Mouse (Mus musculus): ENCODE data around the gene Ugt1a6b. TPM values are rescaled to one million over a fixed set of nuclear protein-coding genes. Genes with fewer than 3 reads are reported as not detected.
"Not testable (repeated sequence)": the region's sequence is repeated elsewhere in the genome, so short reads cannot be mapped to it uniquely, and the experiment has no call there.

The Ugt1a6b gene
- not detected in 2 replicates for polyA plus RNA-seq (2014; fragmentation: Nextera tagmentation; extraction: Ambion mirVana)

- H3K36me3 ChIP-seq (ENCODE audit: control insufficient read depth, insufficient read depth, low read length); H3K27ac ChIP-seq (ENCODE audit: low read depth, low read length); H3K4me1 ChIP-seq (replicated peaks; ENCODE audit: control insufficient read depth, insufficient read depth, low read length); H3K9me3 ChIP-seq (ENCODE audit: control insufficient read depth, low read length); H3K9ac ChIP-seq (ENCODE audit: low read length); H3K4me2 ChIP-seq (ENCODE audit: low read depth, low read length, severe bottlenecking); DNase-seq (ENCODE audit: low spot score); ATAC-seq (replicated peaks; ENCODE audit: low FRiP score); H3K4me3 ChIP-seq (ENCODE audit: low read depth, low read length); H3K27me3 ChIP-seq (ENCODE audit: control insufficient read depth, insufficient read depth, low read length): not testable (repeated sequence)
- WGBS = 75% methylated on average over 2 of the region's 3 CpGs
Observed at GRCm38 (mm10) chr1:88103019-88103418, at the start of gene Ugt1a6b. Gene Ugt1a6b, plus strand, starts transcription at chr1:88103252.

- ATAC-seq (replicated peaks; ENCODE audit: low FRiP score) (no peak), DNase-seq (ENCODE audit: low spot score) (no peak)
- Histone ChIP-seq H3K9ac (ENCODE audit: low read length) (no peak within 1 kb of the TSS), H3K4me3 (ENCODE audit: low read depth, low read length) (no peak within 1 kb of the TSS), H3K9me3 (ENCODE audit: control insufficient read depth, low read length) (no peaks in the 10 kb centered on the region), H3K36me3 (ENCODE audit: control insufficient read depth, insufficient read depth, low read length) (no peaks in the 10 kb centered on the region), H3K4me1 (replicated peaks; ENCODE audit: control insufficient read depth, insufficient read depth, low read length) (no peaks in the 10 kb centered on the region), H3K4me2 (ENCODE audit: low read depth, low read length, severe bottlenecking) (no peak within 1 kb of the TSS), H3K27ac (ENCODE audit: low read depth, low read length) (no peak within 1 kb of the TSS), H3K27me3 (ENCODE audit: control insufficient read depth, insufficient read depth, low read length) (no peaks in the 10 kb centered on the region)
- WGBS = 86% methylated on average over 1 of the region's 1 CpGs
Observed at GRCm38 (mm10) chr1:88055088-88055487, 48.0 kb upstream of the Ugt1a6b start, which contains the start of gene Ugt1a10. Gene Ugt1a10, plus strand, starts transcription at chr1:88055388.

GRCm38 (mm10) chr1:88066472-88067102 is 36.5 kb upstream of the Ugt1a6b start:
- WGBS = 46% methylated on average over 1 of the region's 2 CpGs
- not testable (repeated sequence) for H3K9ac ChIP-seq (ENCODE audit: low read length)

GRCm38 (mm10) chr1:88070495-88070894 is 32.6 kb upstream of the Ugt1a6b start, which contains the start of gene Ugt1a9:
Gene Ugt1a9, plus strand, starts transcription at chr1:88070800.
- ATAC-seq (replicated peaks; ENCODE audit: low FRiP score) = no peak
- 83% methylated on average over 2 of the region's 2 CpGs for WGBS

More at GRCm38 (mm10) chr1:88066472-88067102, 36.5 kb upstream of the Ugt1a6b start:
- H3K9me3 ChIP-seq (ENCODE audit: control insufficient read depth, low read length); H3K36me3 ChIP-seq (ENCODE audit: control insufficient read depth, insufficient read depth, low read length); H3K4me1 ChIP-seq (replicated peaks; ENCODE audit: control insufficient read depth, insufficient read depth, low read length); ATAC-seq (replicated peaks; ENCODE audit: low FRiP score); H3K4me2 ChIP-seq (ENCODE audit: low read depth, low read length, severe bottlenecking); H3K4me3 ChIP-seq (ENCODE audit: low read depth, low read length); H3K27ac ChIP-seq (ENCODE audit: low read depth, low read length); DNase-seq (ENCODE audit: low spot score); H3K27me3 ChIP-seq (ENCODE audit: control insufficient read depth, insufficient read depth, low read length): not testable (repeated sequence)

GRCm38 (mm10) chr1:88070902-88071301 is 32.1 kb upstream of the Ugt1a6b start:
- Histone ChIP-seq H3K4me1 (replicated peaks; ENCODE audit: control insufficient read depth, insufficient read depth, low read length) (no peaks in the 10 kb centered on the region), H3K36me3 (ENCODE audit: control insufficient read depth, insufficient read depth, low read length) (no peaks in the 10 kb centered on the region), H3K27me3 (ENCODE audit: control insufficient read depth, insufficient read depth, low read length) (no peaks in the 10 kb centered on the region), H3K27ac (ENCODE audit: low read depth, low read length) (no peak overlapping the region), H3K4me2 (ENCODE audit: low read depth, low read length, severe bottlenecking) (no peak overlapping the region), H3K4me3 (ENCODE audit: low read depth, low read length) (no peak overlapping the region), H3K9me3 (ENCODE audit: control insufficient read depth, low read length) (no peaks in the 10 kb centered on the region), H3K9ac (ENCODE audit: low read length) (no peak overlapping the region)
- DNase-seq (ENCODE audit: low spot score) = no peak
- WGBS = 88% methylated on average over 4 of the region's 4 CpGs
- no peak for ATAC-seq (replicated peaks; ENCODE audit: low FRiP score)

More at GRCm38 (mm10) chr1:88070495-88070894, 32.6 kb upstream of the Ugt1a6b start, which contains the start of gene Ugt1a9:
- Histone ChIP-seq H3K9ac (ENCODE audit: low read length) (no peak within 1 kb of the TSS), H3K27me3 (ENCODE audit: control insufficient read depth, insufficient read depth, low read length) (no peaks in the 10 kb centered on the region), H3K4me3 (ENCODE audit: low read depth, low read length) (no peak within 1 kb of the TSS), H3K36me3 (ENCODE audit: control insufficient read depth, insufficient read depth, low read length) (no peaks in the 10 kb centered on the region), H3K9me3 (ENCODE audit: control insufficient read depth, low read length) (no peaks in the 10 kb centered on the region), H3K4me2 (ENCODE audit: low read depth, low read length, severe bottlenecking) (no peak within 1 kb of the TSS), H3K27ac (ENCODE audit: low read depth, low read length) (no peak within 1 kb of the TSS), H3K4me1 (replicated peaks; ENCODE audit: control insufficient read depth, insufficient read depth, low read length) (no peaks in the 10 kb centered on the region)
- no peak for DNase-seq (ENCODE audit: low spot score)

GRCm38 (mm10) chr1:88074471-88074870 is 28.6 kb upstream of the Ugt1a6b start:
- Histone ChIP-seq H3K27me3 (ENCODE audit: control insufficient read depth, insufficient read depth, low read length) (no peaks in the 10 kb centered on the region), H3K9ac (ENCODE audit: low read length) (no peak overlapping the region), H3K27ac (ENCODE audit: low read depth, low read length) (no peak overlapping the region), H3K36me3 (ENCODE audit: control insufficient read depth, insufficient read depth, low read length) (no peaks in the 10 kb centered on the region), H3K9me3 (ENCODE audit: control insufficient read depth, low read length) (no peaks in the 10 kb centered on the region), H3K4me2 (ENCODE audit: low read depth, low read length, severe bottlenecking) (no peak overlapping the region), H3K4me1 (replicated peaks; ENCODE audit: control insufficient read depth, insufficient read depth, low read length) (no peaks in the 10 kb centered on the region), H3K4me3 (ENCODE audit: low read depth, low read length) (no peak overlapping the region)
- 90% methylated on average over 2 of the region's 2 CpGs for WGBS
- DNase-seq (ENCODE audit: low spot score) = no peak
- no peak for ATAC-seq (replicated peaks; ENCODE audit: low FRiP score)

- DNase-seq (ENCODE audit: low spot score) (no peak), ATAC-seq (replicated peaks; ENCODE audit: low FRiP score) (no peak)
- no peaks in the 10 kb centered on the region for H3K4me1 ChIP-seq (replicated peaks; ENCODE audit: control insufficient read depth, insufficient read depth, low read length)
- no peaks in the 10 kb centered on the region for H3K27me3 ChIP-seq (ENCODE audit: control insufficient read depth, insufficient read depth, low read length)
- H3K4me2 ChIP-seq (ENCODE audit: low read depth, low read length, severe bottlenecking) = no peak overlapping the region
- no peak overlapping the region for H3K4me3 ChIP-seq (ENCODE audit: low read depth, low read length)
- H3K36me3 ChIP-seq (ENCODE audit: control insufficient read depth, insufficient read depth, low read length) = no peaks in the 10 kb centered on the region
- H3K9me3 ChIP-seq (ENCODE audit: control insufficient read depth, low read length) = no peaks in the 10 kb centered on the region
- no peak overlapping the region for H3K9ac ChIP-seq (ENCODE audit: low read length)
- no peak overlapping the region for H3K27ac ChIP-seq (ENCODE audit: low read depth, low read length)
- 86% methylated on average over 1 of the region's 1 CpGs for WGBS
Observed at GRCm38 (mm10) chr1:88077128-88077527, 25.9 kb upstream of the Ugt1a6b start.

GRCm38 (mm10) chr1:88081670-88082069 is 21.4 kb upstream of the Ugt1a6b start:
- DNase-seq (ENCODE audit: low spot score) = no peak
- Histone ChIP-seq H3K27me3 (ENCODE audit: control insufficient read depth, insufficient read depth, low read length) (no peaks in the 10 kb centered on the region), H3K4me3 (ENCODE audit: low read depth, low read length) (no peak overlapping the region), H3K4me2 (ENCODE audit: low read depth, low read length, severe bottlenecking) (no peak overlapping the region), H3K9me3 (ENCODE audit: control insufficient read depth, low read length) (no peaks in the 10 kb centered on the region), H3K4me1 (replicated peaks; ENCODE audit: control insufficient read depth, insufficient read depth, low read length) (no peaks in the 10 kb centered on the region), H3K27ac (ENCODE audit: low read depth, low read length) (no peak overlapping the region), H3K36me3 (ENCODE audit: control insufficient read depth, insufficient read depth, low read length) (no peaks in the 10 kb centered on the region), H3K9ac (ENCODE audit: low read length) (no peak overlapping the region)
- 91% methylated on average over 1 of the region's 1 CpGs for WGBS
- no peak for ATAC-seq (replicated peaks; ENCODE audit: low FRiP score)

GRCm38 (mm10) chr1:88086125-88086524 is 16.9 kb upstream of the Ugt1a6b start:
- Histone ChIP-seq H3K36me3 (ENCODE audit: control insufficient read depth, insufficient read depth, low read length) (no peaks in the 10 kb centered on the region), H3K4me2 (ENCODE audit: low read depth, low read length, severe bottlenecking) (no peak overlapping the region), H3K4me3 (ENCODE audit: low read depth, low read length) (no peak overlapping the region), H3K9me3 (ENCODE audit: control insufficient read depth, low read length) (no peaks in the 10 kb centered on the region), H3K4me1 (replicated peaks; ENCODE audit: control insufficient read depth, insufficient read depth, low read length) (no peaks in the 10 kb centered on the region), H3K27ac (ENCODE audit: low read depth, low read length) (no peak overlapping the region), H3K27me3 (ENCODE audit: control insufficient read depth, insufficient read depth, low read length) (no peaks in the 10 kb centered on the region), H3K9ac (ENCODE audit: low read length) (no peak overlapping the region)
- DNase-seq (ENCODE audit: low spot score) (no peak), ATAC-seq (replicated peaks; ENCODE audit: low FRiP score) (no peak)
- WGBS = 75% methylated on average over 1 of the region's 1 CpGs
